Mouse (Mus musculus) stomach, postnatal 0 days (tissue): ENCODE measurements around the gene Cacna2d1. TPM values are rescaled to one million over a fixed set of nuclear protein-coding genes. Genes with fewer than 3 reads are reported as not detected.

Experiments
- ATAC-seq: fragments of 200-750 bp; cut with Nextera tagmentation; 2 replicates; pipeline ENCODE4 v1.8.0; 2017; ENCODE audit not compliant: low FRiP score, low TSS enrichment
- DNase-seq: peaks from one replicate; pipeline ENCODE4 v3.0.0-alpha.2; 2016; ENCODE audit warnings: low spot score
- H3K27ac ChIP-seq: fragments of 300-500 bp; sonication (generic); replicated peaks from 2 replicates; pipeline ENCODE4 v1.5.1; 2014; ENCODE audit warnings: mild to moderate bottlenecking, control low read depth
- H3K27me3 ChIP-seq: fragments of 300-500 bp; sonication (generic); 2 replicates; pipeline ENCODE4 v1.6.1; 2014; ENCODE audit warnings: low read length; ENCODE audit not compliant: control insufficient read depth, insufficient read depth
- H3K36me3 ChIP-seq: fragments of 300-500 bp; sonication (generic); 2 replicates; pipeline ENCODE4 v1.6.1; 2014; ENCODE audit warnings: low read length, mixed read lengths; ENCODE audit not compliant: control insufficient read depth, insufficient read depth
- H3K4me1 ChIP-seq: fragments of 300-500 bp; sonication (generic); replicated peaks from 2 replicates; pipeline ENCODE4 v1.6.1; 2014; ENCODE audit warnings: antibody characterized with exemption; ENCODE audit not compliant: control insufficient read depth, insufficient read depth
- H3K4me2 ChIP-seq: fragments of 300-500 bp; sonication (generic); replicated peaks from 2 replicates; pipeline ENCODE4 v1.6.1; 2014; ENCODE audit warnings: low read depth, mild to moderate bottlenecking, control low read depth, moderate library complexity
- H3K4me3 ChIP-seq: fragments of 300-500 bp; sonication (generic); 2 replicates; pipeline ENCODE4 v1.5.1; 2014; ENCODE audit warnings: low read depth, low read length, control low read depth
- H3K9ac ChIP-seq: fragments of 300-500 bp; sonication (generic); 2 replicates; pipeline ENCODE4 v1.6.1; 2014; ENCODE audit warnings: mild to moderate bottlenecking, low read length, control low read depth, mixed read lengths
- H3K9me3 ChIP-seq: fragments of 300-500 bp; sonication (generic); 2 replicates; pipeline ENCODE4 v1.6.1; 2016; ENCODE audit warnings: low read length; ENCODE audit not compliant: control insufficient read depth
- CTCF ChIP-seq: IDR thresholded peaks from 2 replicates; pipeline ENCODE4 v1.5.1; 2016; ENCODE audit warnings: antibody characterized with exemption, low read depth, mild to moderate bottlenecking, moderate library complexity
- EP300 ChIP-seq: optimal IDR thresholded peaks from 2 replicates; pipeline ENCODE3; 2016; ENCODE audit warnings: antibody characterized with exemption
- WGBS: fragments of 180-500 bp; shearing (Covaris S2); extraction: QIAGEN DNeasy Blood & Tissue Kit; methylation state at CpG from one replicate; pipeline ENCODE4 v1.1.7; 2014; 5-methylcytosine and 5-hydroxymethylcytosine counted together
- polyA plus RNA-seq: library from polyadenylated mRNA; unstranded; fragments of >200 nt; fragmentation: Nextera tagmentation; extraction: Ambion mirVana; gene quantifications from 2 replicates; pipeline ENCODE4 v1.2.1, GENCODE M21; 2015

The Cacna2d1 gene
- polyA plus RNA-seq, 1 experiment from 2014 or later: 7.5 TPM

- TF ChIP-seq EP300 (no peak), CTCF (no peak)
- Histone ChIP-seq H3K9ac (no peak overlapping the region), H3K27me3 (no peaks in the 10 kb centered on the region), H3K4me2 (no peak overlapping the region), H3K4me3 (no peak overlapping the region), H3K36me3 (no peaks in the 10 kb centered on the region), H3K27ac (no peak overlapping the region), H3K4me1 (no peaks in the 10 kb centered on the region), H3K9me3 (no peaks in the 10 kb centered on the region)
- ATAC-seq (no peak), DNase-seq (no peak)
- 87% methylated on average over 6 of the region's 6 CpGs for WGBS
Measured at GRCm38 (mm10) chr5:16252738-16253513, 318.4 kb downstream of the Cacna2d1 start.

- H3K4me1 ChIP-seq: no peaks in the 10 kb centered on the region
- no peaks in the 10 kb centered on the region for H3K27me3 ChIP-seq
- H3K9ac ChIP-seq: no peak overlapping the region
- H3K27ac ChIP-seq: no peak overlapping the region
- no peaks in the 10 kb centered on the region for H3K36me3 ChIP-seq
- H3K4me3 ChIP-seq: no peak overlapping the region
- no peaks in the 10 kb centered on the region for H3K9me3 ChIP-seq
- DNase-seq (no peak), ATAC-seq (no peak)
- TF ChIP-seq EP300: no peak
- no peak for TF ChIP-seq CTCF
- 66% methylated on average over 1 of the region's 1 CpGs for WGBS
- H3K4me2 ChIP-seq: no peak overlapping the region
Measured at GRCm38 (mm10) chr5:16253768-16254167, 319.3 kb downstream of the Cacna2d1 start.

- Histone ChIP-seq H3K4me2 (no peak overlapping the region), H3K9me3 (no peaks in the 10 kb centered on the region), H3K27me3 (no peaks in the 10 kb centered on the region), H3K4me3 (no peak overlapping the region), H3K9ac (no peak overlapping the region), H3K27ac (no peak overlapping the region), H3K4me1 (no peaks in the 10 kb centered on the region), H3K36me3 (no peaks in the 10 kb centered on the region)
- ATAC-seq (no peak), DNase-seq (no peak)
- no peak for TF ChIP-seq CTCF
- no peak for TF ChIP-seq EP300
- WGBS: 73% methylated on average over 6 of the region's 6 CpGs
Measured at GRCm38 (mm10) chr5:16265385-16265784, 330.9 kb downstream of the Cacna2d1 start.

GRCm38 (mm10) chr5:16277058-16277457 is 342.6 kb downstream of the Cacna2d1 start:
- Histone ChIP-seq H3K36me3 (no peaks in the 10 kb centered on the region; the same call in 1 of the 2 replicates), H3K9ac (no peak overlapping the region), H3K4me3 (no peak overlapping the region), H3K4me1 (no peaks in the 10 kb centered on the region), H3K27me3 (no peaks in the 10 kb centered on the region), H3K27ac (no peak overlapping the region), H3K9me3 (no peaks in the 10 kb centered on the region), H3K4me2 (no peak overlapping the region)
- WGBS: 61% methylated on average over 2 of the region's 2 CpGs
- no peak for DNase-seq
- no peak for ATAC-seq
- no peak for TF ChIP-seq EP300
- TF ChIP-seq CTCF: no peak

- TF ChIP-seq CTCF (no peak), EP300 (no peak)
- no peak overlapping the region for H3K27ac ChIP-seq
- H3K4me2 ChIP-seq: no peak overlapping the region
- H3K27me3 ChIP-seq: no peaks in the 10 kb centered on the region
- 75% methylated on average over 5 of the region's 5 CpGs for WGBS
- no peak overlapping the region for H3K9ac ChIP-seq
- no peak for ATAC-seq
- DNase-seq: no peak
- no peaks in the 10 kb centered on the region for H3K9me3 ChIP-seq
- H3K36me3 ChIP-seq: no peaks in the 10 kb centered on the region; the same call in 1 of the 2 replicates
- no peak overlapping the region for H3K4me3 ChIP-seq
- no peaks in the 10 kb centered on the region for H3K4me1 ChIP-seq
Measured at GRCm38 (mm10) chr5:16281229-16281628, 346.7 kb downstream of the Cacna2d1 start.

GRCm38 (mm10) chr5:16293223-16293622 is 358.7 kb downstream of the Cacna2d1 start:
- H3K27me3 ChIP-seq: no peaks in the 10 kb centered on the region

More at GRCm38 (mm10) chr5:16293223-16293622, 358.7 kb downstream of the Cacna2d1 start:
- Histone ChIP-seq H3K4me3 (no peak overlapping the region), H3K36me3 (no peaks in the 10 kb centered on the region), H3K4me1 (no peaks in the 10 kb centered on the region), H3K27ac (no peak overlapping the region), H3K9me3 (no peaks in the 10 kb centered on the region), H3K4me2 (no peak overlapping the region), H3K9ac (no peak overlapping the region)
- TF ChIP-seq EP300: no peak
- peak; percentile 65 for TF ChIP-seq CTCF
- WGBS: 0% methylated on average over 1 of the region's 1 CpGs
- DNase-seq (no peak), ATAC-seq (no peak)
